Mouse (Mus musculus): ENCODE measurements around the gene B3gnt5.

B3gnt5 gene

DNA sequence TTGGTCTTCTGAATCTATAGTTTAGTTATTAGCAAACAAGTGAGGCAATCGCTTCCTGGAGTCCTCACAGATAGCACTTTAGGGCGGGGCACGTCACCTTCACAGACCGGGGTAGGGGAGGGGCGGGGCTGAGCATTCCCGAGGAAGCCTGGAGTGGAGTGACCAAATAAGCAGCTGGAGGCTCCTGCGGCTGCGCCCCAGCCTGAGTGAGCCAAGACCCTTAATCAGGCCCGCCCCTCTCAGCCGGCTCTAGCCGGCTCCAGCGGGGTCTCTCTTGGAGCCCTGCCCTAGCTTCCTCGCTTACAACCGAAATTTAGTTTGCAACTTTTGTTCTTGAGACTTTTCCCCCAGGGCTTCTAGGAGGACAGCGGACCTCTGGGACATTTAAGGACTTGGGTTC, at the start of gene B3gnt5:
TSS of gene B3gnt5 (plus strand) at position 135 of the 400 bp plus-strand sequence.
- no peak for DNase-seq (ENCODE audit: low spot score)

DNA sequence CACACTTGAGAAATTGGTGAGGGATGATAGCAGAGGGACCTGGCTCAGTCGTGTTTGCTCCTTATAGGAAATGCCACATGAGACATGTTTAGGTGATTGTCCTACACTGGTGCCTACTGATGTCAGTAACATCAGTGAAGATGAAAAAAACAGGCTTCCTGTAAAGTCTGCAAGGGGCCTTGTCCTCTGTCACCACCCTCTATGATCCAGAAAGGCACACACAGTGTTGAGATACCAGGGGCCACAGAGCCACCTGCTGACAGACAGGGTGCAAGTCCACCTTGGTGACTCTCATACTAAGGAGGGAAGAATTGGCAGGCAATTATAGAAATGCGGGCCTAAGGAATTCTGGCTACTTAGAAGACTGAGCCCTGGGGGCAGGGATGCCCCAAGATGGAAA, 39.0 kb upstream of the B3gnt5 start:
- no peak for DNase-seq (ENCODE audit: low spot score)

DNA sequence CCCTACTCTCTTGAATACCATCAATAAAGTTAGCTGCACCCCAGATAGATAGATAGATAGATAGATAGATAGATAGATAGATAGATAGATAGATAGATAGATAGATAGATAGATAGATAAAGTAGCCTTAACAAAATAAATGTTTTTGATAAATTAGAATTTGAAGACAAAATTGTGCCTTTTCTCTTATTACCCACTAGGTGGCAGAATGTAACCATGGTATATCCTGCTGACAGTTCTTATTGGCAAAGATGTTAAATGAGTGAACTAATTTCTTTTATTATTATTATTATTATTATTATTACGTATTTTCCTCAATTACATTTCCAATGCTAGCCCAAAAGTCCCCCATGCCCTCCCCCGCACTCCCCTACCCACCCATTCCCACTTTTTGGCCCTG, 35.9 kb upstream of the B3gnt5 start:
- DNase-seq (ENCODE audit: low spot score): peak; percentile 7

DNA sequence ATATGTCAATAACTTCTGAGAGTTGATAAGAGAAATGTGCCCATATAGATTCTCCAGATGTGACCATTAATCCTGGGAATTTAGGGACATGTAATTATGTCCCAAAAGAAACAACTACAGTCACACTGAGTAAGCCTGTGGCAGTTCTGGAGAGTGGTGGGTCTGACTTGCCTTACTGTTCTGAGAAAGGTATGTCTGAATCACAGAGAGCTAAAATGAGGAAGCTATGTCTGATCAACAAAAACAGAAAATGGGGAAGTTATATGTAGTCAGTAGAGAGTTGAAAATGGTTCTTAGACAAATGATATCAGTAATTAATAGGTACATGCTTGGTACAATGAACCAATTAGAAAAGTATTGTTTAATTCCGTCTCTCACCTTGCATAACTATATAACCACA, 27.1 kb upstream of the B3gnt5 start:
- no peak for DNase-seq (ENCODE audit: low spot score)

DNA sequence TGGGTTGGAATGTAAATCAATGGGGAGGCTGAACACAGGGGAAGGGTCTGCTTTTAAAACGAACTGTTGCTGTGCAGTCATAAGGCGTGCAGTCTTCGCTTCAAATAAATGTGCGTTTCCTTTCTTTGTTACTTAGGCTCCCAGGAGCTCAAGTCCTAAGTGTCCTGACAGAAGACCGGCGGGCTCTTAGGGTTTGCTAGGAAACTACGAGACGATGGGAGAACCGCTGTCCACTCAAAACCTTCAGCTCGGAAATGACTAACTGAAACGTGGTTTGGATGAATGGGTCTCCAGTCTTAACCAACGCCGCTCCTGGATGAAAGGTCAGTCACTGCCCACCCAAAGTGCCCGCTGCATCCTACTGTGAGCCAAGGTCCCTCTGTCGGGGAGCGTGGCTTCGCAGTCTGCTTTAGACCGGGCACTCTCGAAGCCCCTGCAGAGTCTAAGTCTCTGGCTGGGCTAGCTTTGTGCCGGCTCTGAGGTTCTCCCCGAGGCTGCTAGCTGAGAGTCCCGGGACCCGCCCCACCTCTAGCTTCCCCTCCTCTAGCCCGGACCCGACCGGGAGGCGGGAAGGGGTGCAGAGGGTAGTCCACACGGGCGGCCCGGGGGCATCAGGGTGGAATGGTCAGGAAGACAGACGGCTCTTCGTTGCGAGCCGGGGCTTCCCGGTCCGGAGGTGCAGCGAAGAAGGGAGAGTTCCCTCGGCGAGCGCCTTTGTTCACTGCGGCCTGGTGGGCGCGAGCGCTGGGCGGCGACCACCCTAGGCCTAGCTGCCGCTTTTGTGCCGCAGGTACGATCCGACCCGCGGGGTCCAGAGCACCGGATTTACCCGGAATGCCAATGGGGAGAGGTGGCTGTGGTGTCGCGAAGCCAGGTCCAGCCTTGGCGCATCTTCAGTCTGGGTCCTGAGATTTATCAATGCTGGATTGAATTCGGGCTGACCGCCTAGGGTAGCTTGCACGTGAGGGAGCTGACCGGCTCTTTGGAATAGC, 793 bp downstream of the B3gnt5 start:
- no peak for DNase-seq (ENCODE audit: low spot score)

DNA sequence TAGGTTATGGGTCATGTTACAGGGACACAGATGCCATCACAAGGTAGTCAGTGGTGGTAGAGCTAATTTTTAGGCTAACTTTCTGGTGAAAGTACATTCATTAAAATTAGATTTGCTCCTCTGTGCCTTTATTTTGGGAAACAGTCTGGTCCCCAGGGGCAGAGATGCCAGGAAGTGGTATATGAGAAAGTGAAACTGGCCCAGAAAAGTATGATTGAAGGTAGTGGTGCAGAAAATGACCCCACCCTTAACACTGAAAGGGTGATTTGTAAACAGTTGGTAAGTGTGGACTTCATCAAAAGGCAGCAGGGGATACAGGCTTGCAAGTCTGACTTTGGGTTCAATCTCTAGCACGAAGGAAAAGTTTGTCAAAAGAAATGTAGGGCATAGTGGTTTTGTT, 1.7 kb downstream of the B3gnt5 start:
- DNase-seq (ENCODE audit: low spot score): no peak

DNA sequence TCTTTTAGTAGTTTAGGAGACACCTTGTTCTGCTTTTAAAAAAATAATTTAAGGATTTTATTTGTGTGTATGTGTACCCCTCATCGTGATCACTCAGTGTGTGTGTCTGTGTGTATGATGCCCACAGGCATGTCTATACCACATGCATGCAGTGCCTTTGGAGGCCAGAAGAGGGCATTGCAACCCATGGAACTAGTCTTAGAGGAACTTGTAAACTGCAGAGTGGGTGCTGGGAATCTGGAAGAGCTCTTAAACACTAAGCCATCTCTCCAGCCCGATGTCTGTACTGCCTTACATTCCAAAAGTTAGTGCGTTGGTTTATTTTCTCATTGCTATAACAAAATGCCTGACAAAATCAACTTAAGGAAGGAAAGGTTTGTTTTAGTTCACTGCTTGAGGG, 6.1 kb downstream of the B3gnt5 start:
- no peak for DNase-seq (ENCODE audit: low spot score)

DNA sequence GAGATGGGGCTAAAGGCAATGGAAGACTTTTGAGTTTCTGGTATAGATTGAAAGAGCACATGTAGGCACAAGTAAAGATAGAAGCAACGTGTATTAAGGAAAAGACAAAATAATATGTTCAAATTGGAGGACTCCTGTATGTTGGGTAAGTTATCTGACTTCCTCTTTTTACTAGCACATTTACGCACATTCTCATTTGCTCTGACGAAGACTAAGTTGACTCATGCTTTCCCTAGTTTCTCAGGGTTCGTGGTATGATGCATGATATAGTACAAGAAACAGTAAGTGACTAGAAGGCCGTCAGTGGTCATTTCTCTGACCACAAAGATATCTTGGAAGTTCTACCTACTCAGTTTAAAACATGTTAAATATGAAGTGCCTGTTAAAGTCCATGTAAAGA, 8.0 kb downstream of the B3gnt5 start:
- DNase-seq (ENCODE audit: low spot score): no peak

DNA sequence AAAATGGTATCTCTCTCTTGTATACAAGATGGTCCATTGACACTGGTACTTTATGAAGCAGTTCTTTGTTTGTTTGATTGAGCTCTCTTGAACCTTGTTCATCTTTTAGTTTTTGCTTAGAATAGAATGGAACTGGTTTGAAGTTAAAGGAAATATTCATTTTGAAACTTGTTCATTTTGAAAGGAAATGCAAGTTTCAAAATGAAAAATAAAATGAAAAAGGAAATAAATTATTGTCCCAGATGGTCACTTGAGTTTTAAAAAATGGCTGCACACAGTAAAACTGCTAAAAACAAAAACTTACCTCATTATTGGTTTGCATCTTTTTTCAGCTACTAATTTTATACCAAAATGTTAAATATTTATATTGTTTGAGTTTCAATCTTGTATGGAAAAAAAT, 12.0 kb downstream of the B3gnt5 start:
- no peak for DNase-seq (ENCODE audit: low spot score)

DNA sequence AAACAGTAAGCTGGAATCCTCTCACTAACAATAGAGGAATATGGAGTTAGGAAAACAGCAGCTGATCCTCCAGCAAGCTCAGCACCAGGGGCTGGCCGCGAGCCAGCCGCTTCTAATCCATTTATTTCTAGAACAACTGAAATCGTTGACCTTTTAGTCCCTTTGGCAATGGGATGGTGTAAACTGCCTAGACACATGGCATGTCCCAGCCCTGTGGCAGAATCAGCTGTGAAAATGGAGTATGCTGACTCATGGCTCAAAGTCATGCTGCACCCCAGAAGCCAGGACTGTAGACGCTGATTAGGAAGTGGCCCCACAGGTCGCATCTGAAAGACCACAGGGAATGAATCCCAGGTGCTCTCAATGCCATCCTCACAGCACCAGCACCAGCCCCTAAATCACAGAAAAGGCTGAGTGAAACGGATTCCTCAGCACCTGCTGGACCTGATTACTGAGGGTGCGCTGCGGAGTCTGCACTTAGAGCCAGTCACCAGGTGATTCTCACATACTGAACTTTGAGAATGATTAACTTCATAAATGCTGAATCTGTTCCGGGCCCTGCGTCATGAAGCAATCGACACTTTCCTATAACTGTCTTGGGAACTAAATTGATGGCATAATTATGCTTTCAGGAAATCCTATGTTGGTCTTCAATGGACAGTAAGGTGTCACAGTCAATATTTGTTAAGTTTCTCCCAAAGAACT, 26.5 kb downstream of the B3gnt5 start:
- DNase-seq (ENCODE audit: low spot score): no peak

DNA sequence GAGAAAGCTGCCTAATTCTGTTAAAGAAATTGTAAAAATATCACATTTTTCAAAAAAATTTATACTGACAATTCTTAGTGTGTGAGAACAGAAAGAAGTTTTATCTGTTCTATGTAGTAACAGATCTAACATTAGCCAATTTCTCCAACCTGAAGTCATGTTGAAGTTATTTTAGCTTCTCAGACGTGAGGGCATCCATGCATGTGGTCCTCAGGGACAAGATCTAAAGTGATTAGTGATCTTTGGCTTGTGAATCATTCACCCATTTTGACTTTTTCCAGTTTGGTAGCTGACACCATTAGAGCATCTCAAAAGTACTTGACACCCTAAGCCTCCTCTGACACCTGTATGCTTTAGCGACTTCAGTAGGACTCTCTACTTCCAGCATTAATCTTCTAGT, 29.9 kb downstream of the B3gnt5 start:
- DNase-seq (ENCODE audit: low spot score): no peak

DNA sequence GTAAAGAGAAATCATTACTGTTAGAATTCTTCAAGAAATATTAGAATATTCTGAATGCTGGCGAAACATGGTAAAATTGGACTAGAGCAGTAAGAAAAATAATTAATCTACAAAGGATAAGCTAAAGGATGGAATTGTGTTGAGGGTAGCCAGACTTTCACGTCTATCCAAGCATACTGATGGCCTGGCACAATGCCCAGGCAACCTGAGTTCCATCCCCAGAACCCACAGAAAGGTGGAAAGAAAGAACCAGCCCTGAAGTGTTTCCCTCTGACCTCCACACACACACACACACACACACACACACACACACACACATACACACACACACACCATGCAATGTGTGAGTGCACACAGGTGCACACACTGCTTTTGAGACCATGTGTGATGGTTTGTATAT, 58.8 kb downstream of the B3gnt5 start:
- DNase-seq (ENCODE audit: low spot score): no peak
